Mouse (Mus musculus): ENCODE measurements around the gene Epor.

The Epor gene

GRCm38 (mm10) chr9:21962416-21963059 lies 768 bp downstream of the Epor start:
- DNase-seq: peak; percentile 72 to 75

- peak; percentile 45 to 47 for DNase-seq
These were observed 1.3 kb downstream of the Epor start for GRCm38 (mm10) chr9:21962010-21962409.

- DNase-seq: peak in 1 of 2 experiments; percentile 45
These were observed 1.8 kb downstream of the Epor start for GRCm38 (mm10) chr9:21961366-21961980.

- DNase-seq: no peak
These were observed 2.6 kb downstream of the Epor start for GRCm38 (mm10) chr9:21960558-21961208.

GRCm38 (mm10) chr9:21960135-21960534 lies 3.2 kb downstream of the Epor start:
- no peak for DNase-seq

GRCm38 (mm10) chr9:21959244-21959643 lies 4.1 kb downstream of the Epor start:
- no peak for DNase-seq

- no peak for DNase-seq
These were observed 4.9 kb downstream of the Epor start for GRCm38 (mm10) chr9:21958372-21958771.

GRCm38 (mm10) chr9:21955570-21956281 lies 7.6 kb downstream of the Epor start, which contains the start of gene Swsap1:
TSS of gene Swsap1 (plus strand) at chr9:21955755.
- peak; percentile 98 to 99 for DNase-seq

GRCm38 (mm10) chr9:21955225-21955569 lies 8.1 kb downstream of the Epor start:
- DNase-seq: peak in 1 of 2 experiments; percentile 79

- no peak for DNase-seq
These were observed 8.7 kb downstream of the Epor start for GRCm38 (mm10) chr9:21954635-21955034.

- no peak for DNase-seq
These were observed 9.7 kb downstream of the Epor start for GRCm38 (mm10) chr9:21953600-21953999.

- no peak for DNase-seq
These were observed 11.3 kb downstream of the Epor start for GRCm38 (mm10) chr9:21951977-21952376.

- DNase-seq: no peak
These were observed 13.0 kb downstream of the Epor start for GRCm38 (mm10) chr9:21950322-21950721.

GRCm38 (mm10) chr9:21948790-21949189 lies 14.5 kb downstream of the Epor start:
- no peak for DNase-seq

- no peak for DNase-seq
These were observed 15.2 kb downstream of the Epor start for GRCm38 (mm10) chr9:21948146-21948545.

GRCm38 (mm10) chr9:21947540-21948130 lies 15.7 kb downstream of the Epor start:
- DNase-seq: no peak

GRCm38 (mm10) chr9:21944267-21944666 lies 19.0 kb downstream of the Epor start:
- no peak for DNase-seq

- DNase-seq: no peak
These were observed 19.7 kb downstream of the Epor start for GRCm38 (mm10) chr9:21943638-21944037.

GRCm38 (mm10) chr9:21943046-21943445 lies 20.3 kb downstream of the Epor start:
- DNase-seq: no peak

GRCm38 (mm10) chr9:21938234-21938855 lies 25.0 kb downstream of the Epor start:
- DNase-seq: no peak

- DNase-seq: no peak
These were observed 25.6 kb downstream of the Epor start for GRCm38 (mm10) chr9:21937711-21938175.
